Mouse (Mus musculus) adrenal gland, postnatal 36 days (tissue): ENCODE data around the gene Anxa5. TPM values are rescaled to one million over a fixed set of nuclear protein-coding genes. Genes with fewer than 3 reads are reported as not detected.

Experiments
- DNase-seq, 2 experiments: peaks; one replicate each; pipeline ENCODE4 v3.0.0; 2021; ENCODE audit warnings: mixed read lengths in 1 of 2
- long read RNA-seq, 2 experiments: library from polyadenylated mRNA; stranded (forward); transcript quantifications; one replicate each; pipeline ENCODE4 v2.0.0; 2021; ENCODE audit warnings: borderline sequencing depth in 2 of 2
- total RNA-seq, 2 experiments: library from RNA; stranded (reverse); gene quantifications; 2 replicates each; pipeline ENCODE4 v1.2.3; 2021

Gene Anxa5
- 100 to 1,000 TPM; 585 to 650 TPM for total RNA-seq
- long read RNA-seq, experiment 1, transcript Anxa5-201 (13 exons, 1,731 nt), result major isoform, 1,212 of 1,272 reads
- long read RNA-seq, experiment 1, partial matches to known transcripts, result 41 of 1,272 reads
- long read RNA-seq, experiment 1, other reads (novel, unspliced or antisense), result 19 of 1,272 reads
- long read RNA-seq, experiment 2, transcript Anxa5-201 (13 exons, 1,731 nt), result major isoform, 229 of 252 reads
- long read RNA-seq, experiment 2, partial matches to known transcripts, result 17 of 252 reads
- long read RNA-seq, experiment 2, other reads (novel, unspliced or antisense), result 6 of 252 reads

DNA sequence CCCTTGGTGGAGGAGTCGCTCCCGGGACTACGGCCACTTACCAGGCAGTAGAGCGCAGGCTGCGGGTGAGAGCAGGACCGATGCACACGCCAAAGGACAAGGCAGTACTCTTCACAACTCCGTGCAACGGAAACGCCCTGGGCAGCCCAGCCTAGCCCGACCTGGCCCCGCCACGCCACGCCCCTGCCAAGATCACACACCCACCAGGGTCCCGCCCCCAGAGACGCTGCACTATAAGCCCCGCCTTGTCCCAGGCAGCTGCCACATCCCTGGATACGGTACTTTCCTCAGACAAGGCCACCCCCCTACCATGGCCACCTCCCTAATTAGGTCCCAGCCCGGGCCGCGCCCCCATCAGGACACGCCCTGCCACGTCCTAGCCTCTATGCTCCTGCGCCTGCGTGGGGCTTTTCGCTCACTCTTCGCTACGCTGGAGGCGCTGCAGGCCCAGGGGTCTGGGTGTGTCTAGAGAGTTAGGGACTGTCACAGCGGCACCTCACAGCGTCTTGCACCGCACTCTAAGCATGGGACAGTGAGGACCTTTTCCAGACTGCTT, at the start of gene Anxa5, which contains the start of gene 1810062G17Rik:
Gene Anxa5, minus strand, starts transcription at position 363 of the 556 bp plus-strand sequence.
Gene 1810062G17Rik, plus strand, starts transcription at position 406 of the 556 bp plus-strand sequence.
- DNase-seq, result peak; percentile 99 to 100

GRCm38 (mm10) chr3:36524466-36524865, 48.8 kb upstream of the Anxa5 start:
- DNase-seq, result no peak

- no peak for DNase-seq
Measured at GRCm38 (mm10) chr3:36522137-36522536, 46.4 kb upstream of the Anxa5 start.

- peak; percentile 32 to 46 for DNase-seq
Measured at GRCm38 (mm10) chr3:36521073-36522060, 45.7 kb upstream of the Anxa5 start, which contains the start of gene Gm11549. Gene Gm11549, minus strand, starts transcription at chr3:36521813.

DNA sequence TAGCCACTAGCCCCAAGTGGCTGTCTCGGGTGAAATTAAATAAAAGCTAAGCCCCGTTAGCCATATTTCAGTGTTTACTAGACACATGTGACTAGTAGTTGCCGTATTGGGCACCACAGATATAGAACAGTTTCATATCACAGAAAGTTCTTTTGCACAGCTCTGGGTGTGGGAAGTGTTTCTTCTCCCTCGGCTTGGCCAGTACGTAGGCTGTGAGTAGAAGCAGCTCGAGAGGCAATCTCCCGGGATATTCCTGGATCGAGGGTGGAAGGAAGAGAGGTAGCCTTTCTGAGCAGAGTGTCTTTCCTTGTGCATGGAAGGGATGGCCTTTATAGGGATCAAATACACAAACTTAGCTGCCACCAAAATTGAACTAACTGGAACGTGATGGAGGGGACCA, 40.5 kb upstream of the Anxa5 start:
- no peak for DNase-seq

GRCm38 (mm10) chr3:36511491-36511890, 35.8 kb upstream of the Anxa5 start:
- no peak for DNase-seq

GRCm38 (mm10) chr3:36505809-36506735, 30.4 kb upstream of the Anxa5 start:
- DNase-seq, result no peak

- DNase-seq, result no peak
Measured at GRCm38 (mm10) chr3:36505306-36505705, 29.6 kb upstream of the Anxa5 start.

DNA sequence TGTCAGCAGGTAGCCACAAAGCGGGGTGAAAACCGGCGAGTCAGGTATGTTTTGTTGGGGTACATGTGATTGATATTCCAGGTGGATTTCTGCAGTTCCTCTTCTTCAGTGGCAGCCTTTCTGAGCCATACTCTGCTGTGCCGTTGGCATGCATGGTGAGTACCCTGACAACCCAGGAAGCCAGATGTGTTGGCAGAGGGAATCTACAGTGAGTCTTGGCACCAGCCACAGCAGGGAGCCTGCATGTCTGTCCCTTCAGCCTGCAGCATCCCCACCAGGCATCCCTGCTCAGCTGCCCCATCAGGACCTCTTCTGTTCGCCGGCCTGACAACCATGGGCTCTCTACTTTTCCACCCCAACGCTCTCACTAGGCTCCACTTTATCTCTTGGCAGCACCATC, 25.9 kb upstream of the Anxa5 start:
- no peak for DNase-seq

DNA sequence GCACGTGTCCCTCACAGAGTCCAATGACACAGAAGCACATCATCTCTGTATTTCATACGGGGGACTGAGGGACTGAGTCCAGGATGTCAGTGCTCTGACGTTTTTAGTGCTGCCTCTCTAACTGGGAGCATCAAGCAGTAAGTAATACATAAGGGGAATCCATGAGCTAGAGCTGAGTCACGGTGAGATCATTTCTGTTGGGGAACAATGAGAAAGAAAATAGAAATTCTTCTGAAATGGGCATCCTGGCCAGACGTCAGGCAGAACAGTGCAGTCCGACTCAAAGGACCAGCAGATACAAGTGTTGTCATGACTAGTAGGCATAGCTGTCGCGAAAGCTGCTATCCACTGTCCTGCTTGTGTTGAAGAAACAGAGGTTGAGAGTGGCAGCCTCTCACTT, 25.3 kb upstream of the Anxa5 start:
- DNase-seq, result no peak

DNA sequence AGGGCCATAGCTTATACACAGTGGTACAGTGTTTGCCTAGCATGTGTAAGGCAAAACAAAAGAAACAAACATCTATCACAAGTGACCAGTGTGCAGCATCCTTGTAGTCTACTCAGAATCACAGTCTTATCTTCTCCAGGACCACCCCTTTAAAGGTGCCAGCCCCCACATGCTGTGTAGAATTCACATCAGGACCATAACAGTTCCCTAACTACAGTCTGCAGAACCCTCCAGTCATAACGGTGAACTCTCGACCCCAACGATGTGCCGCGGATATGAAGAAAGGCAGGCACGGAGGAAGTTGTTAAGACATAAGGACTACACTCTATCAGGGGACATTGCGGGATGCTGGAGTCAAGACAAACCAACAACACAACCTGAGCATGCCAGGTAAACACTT, 23.7 kb upstream of the Anxa5 start:
- DNase-seq, result no peak

GRCm38 (mm10) chr3:36498224-36498623, 22.5 kb upstream of the Anxa5 start:
- DNase-seq, result no peak

DNA sequence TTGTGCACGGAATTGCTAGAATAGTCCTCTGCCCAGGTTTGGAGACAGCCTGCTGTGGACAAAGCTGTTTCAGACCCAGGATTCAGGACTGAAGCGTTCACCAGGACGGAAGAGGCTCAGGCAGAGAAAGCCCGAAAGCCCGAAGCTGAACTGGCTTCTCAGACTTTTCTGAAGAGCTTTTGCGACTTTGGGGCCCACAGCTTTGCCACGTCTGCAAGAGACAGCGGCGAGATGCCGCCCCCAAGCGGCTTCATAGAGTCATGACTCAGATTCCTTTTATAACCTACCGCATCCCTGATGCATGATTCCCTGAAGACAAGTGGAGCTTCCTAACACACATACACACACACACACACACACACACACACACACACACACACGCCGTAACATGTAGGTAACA, 21.1 kb upstream of the Anxa5 start:
- peak; percentile 79 to 83 for DNase-seq

DNA sequence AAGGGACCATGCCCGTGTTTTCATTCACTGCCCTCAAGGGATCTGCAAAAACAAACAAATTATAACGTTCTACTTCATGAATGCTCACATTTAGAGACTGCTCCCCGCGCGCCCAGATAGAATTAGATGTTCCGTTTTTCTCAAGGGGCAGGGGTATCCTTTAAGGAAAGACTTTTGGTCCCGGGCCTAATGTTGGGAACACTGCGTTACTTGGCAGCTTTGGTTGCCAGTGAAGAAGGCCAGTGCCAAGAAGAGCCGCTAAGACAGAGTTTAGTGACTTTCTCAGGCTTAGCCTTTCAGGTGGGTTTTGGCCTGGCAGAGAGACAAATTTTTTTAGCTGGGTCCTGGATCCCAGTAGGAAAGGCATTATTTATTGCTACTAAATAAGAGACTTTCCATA, 20.6 kb upstream of the Anxa5 start:
- no peak for DNase-seq

GRCm38 (mm10) chr3:36495436-36495835, 19.7 kb upstream of the Anxa5 start:
- DNase-seq, result peak; percentile 92 to 93

- no peak for DNase-seq
Measured at GRCm38 (mm10) chr3:36494613-36495012, 18.9 kb upstream of the Anxa5 start.

DNA sequence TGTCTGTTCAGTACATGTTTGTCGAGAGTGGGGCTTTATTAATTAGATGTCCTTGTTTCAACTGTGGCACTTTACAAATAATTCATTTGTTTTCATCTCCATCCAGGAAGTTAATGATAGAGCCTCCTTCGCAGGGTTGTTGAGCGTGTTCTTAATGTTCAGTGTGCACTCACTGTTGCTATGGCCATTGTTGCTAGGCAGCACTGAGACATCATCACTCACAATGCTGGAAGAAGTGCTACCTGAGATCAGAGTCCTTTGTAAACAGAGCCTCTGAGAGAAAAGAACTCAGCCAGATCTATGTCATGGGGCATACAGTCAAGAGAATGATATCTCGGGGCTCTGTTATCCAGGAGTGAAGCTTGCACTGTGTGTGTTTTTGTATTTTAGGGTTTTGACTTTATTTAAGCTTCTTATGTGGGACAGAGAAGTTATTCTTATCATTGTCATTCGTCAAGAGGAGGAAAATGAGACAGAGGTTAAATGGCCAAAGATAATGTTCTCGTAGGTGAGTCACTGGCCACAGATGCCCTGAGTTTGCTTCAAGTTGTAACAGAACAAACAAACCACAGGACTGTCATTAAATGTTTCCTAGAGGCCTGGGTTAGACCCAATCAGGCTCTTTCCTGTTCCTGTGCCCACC, 18.1 kb upstream of the Anxa5 start:
- no peak for DNase-seq

- no peak for DNase-seq
Measured at GRCm38 (mm10) chr3:36492716-36493391, 17.2 kb upstream of the Anxa5 start.

DNA sequence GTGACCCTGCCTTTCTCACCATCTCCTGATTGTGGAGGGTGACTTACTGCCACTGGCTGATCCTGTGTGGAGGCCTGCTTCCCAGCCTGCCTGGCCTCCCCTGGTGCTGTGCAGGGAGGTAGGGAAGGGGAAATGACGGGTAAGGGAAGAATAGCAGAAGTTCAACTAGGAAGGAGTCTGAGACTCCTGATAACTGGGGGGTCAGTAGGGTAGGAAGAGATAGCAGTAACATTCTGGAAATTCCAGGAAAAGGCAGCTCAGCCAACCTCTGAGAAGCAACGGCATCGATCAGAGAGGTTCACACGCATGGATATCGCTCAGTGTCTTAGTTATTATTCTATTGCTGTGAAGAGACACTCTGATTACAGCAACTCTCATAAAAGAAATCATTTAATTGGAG, 15.8 kb upstream of the Anxa5 start:
- DNase-seq, result no peak

- no peak for DNase-seq
Measured at GRCm38 (mm10) chr3:36489590-36489910, 13.9 kb upstream of the Anxa5 start.
